Mouse (Mus musculus): ENCODE results near the gene Kcnj9. TPM values are rescaled to one million over a fixed set of nuclear protein-coding genes. Genes with fewer than 3 reads are reported as not detected.
A peak's percentile ranks its signal among the peaks of the same experiment; 100 is the strongest.

Gene Kcnj9
- polyA plus RNA-seq, 1 experiment from 2014 or later = 0.05 TPM

- Histone ChIP-seq H3K27ac (ENCODE audit: low read depth, low read length) (no peak overlapping the region), H3K4me3 (ENCODE audit: low read depth, low read length) (no peak overlapping the region), H3K4me2 (replicated peaks; ENCODE audit: low read depth) (no peak overlapping the region), H3K4me1 (replicated peaks; ENCODE audit: control insufficient read depth, insufficient read depth, low read length) (no peaks in the 10 kb centered on the region), H3K36me3 (ENCODE audit: control insufficient read depth, insufficient read depth) (no peaks in the 10 kb centered on the region), H3K9ac (ENCODE audit: low read depth, low read length) (no peak overlapping the region), H3K9me3 (ENCODE audit: control insufficient read depth) (no peaks in the 10 kb centered on the region), H3K27me3 (replicated peaks; ENCODE audit: control insufficient read depth, insufficient read depth, low read length) (0 out of 2 replicates have a peak, but pooled peaks cover 8% of the 10 kb centered on the region)
- peak; percentile 92 for TF ChIP-seq CTCF (IDR thresholded peaks at IDR 0.05; ENCODE audit: low read depth)
- ATAC-seq = no peak
- 0% methylated on average over 1 of the region's 1 CpGs for WGBS
Observed at GRCm38 (mm10) chr1:172357550-172357949, 28.4 kb upstream of the Kcnj9 start.

GRCm38 (mm10) chr1:172355336-172355735 is 26.2 kb upstream of the Kcnj9 start:
- no peak for ATAC-seq
- Histone ChIP-seq H3K27me3 (replicated peaks; ENCODE audit: control insufficient read depth, insufficient read depth, low read length) (0 out of 2 replicates have a peak, but pooled peaks cover 17% of the 10 kb centered on the region), H3K4me3 (ENCODE audit: low read depth, low read length) (no peak overlapping the region), H3K27ac (ENCODE audit: low read depth, low read length) (no peak overlapping the region), H3K9ac (ENCODE audit: low read depth, low read length) (no peak overlapping the region), H3K4me2 (replicated peaks; ENCODE audit: low read depth) (no peak overlapping the region), H3K4me1 (replicated peaks; ENCODE audit: control insufficient read depth, insufficient read depth, low read length) (no peaks in the 10 kb centered on the region), H3K9me3 (ENCODE audit: control insufficient read depth) (no peaks in the 10 kb centered on the region), H3K36me3 (ENCODE audit: control insufficient read depth, insufficient read depth) (no peaks in the 10 kb centered on the region)
- no peak for TF ChIP-seq CTCF (IDR thresholded peaks at IDR 0.05; ENCODE audit: low read depth)
- WGBS = 24% methylated on average over 3 of the region's 3 CpGs

GRCm38 (mm10) chr1:172352453-172352852 is 23.3 kb upstream of the Kcnj9 start:
- no peak overlapping the region for H3K9ac ChIP-seq (ENCODE audit: low read depth, low read length)
- H3K27ac ChIP-seq (ENCODE audit: low read depth, low read length) = no peak overlapping the region
- no peak for ATAC-seq
- H3K4me2 ChIP-seq (replicated peaks; ENCODE audit: low read depth) = no peak overlapping the region
- H3K4me1 ChIP-seq (replicated peaks; ENCODE audit: control insufficient read depth, insufficient read depth, low read length) = no peaks in the 10 kb centered on the region
- H3K9me3 ChIP-seq (ENCODE audit: control insufficient read depth) = no peaks in the 10 kb centered on the region
- no peaks in the 10 kb centered on the region for H3K36me3 ChIP-seq (ENCODE audit: control insufficient read depth, insufficient read depth)
- WGBS = 83% methylated on average over 3 of the region's 3 CpGs
- no peak for TF ChIP-seq CTCF (IDR thresholded peaks at IDR 0.05; ENCODE audit: low read depth)
- no peak overlapping the region for H3K4me3 ChIP-seq (ENCODE audit: low read depth, low read length)
- H3K27me3 ChIP-seq (replicated peaks; ENCODE audit: control insufficient read depth, insufficient read depth, low read length) = 0 out of 2 replicates have a peak, but pooled peaks cover 17% of the 10 kb centered on the region

- no peak for TF ChIP-seq CTCF (IDR thresholded peaks at IDR 0.05; ENCODE audit: low read depth)
- Histone ChIP-seq H3K4me1 (replicated peaks; ENCODE audit: control insufficient read depth, insufficient read depth, low read length) (no peaks in the 10 kb centered on the region), H3K27ac (ENCODE audit: low read depth, low read length) (no peak overlapping the region), H3K27me3 (replicated peaks; ENCODE audit: control insufficient read depth, insufficient read depth, low read length) (peaks cover 13% of the 10 kb centered on the region; the same call in 1 of the 2 replicates), H3K36me3 (ENCODE audit: control insufficient read depth, insufficient read depth) (no peaks in the 10 kb centered on the region), H3K9me3 (ENCODE audit: control insufficient read depth) (no peaks in the 10 kb centered on the region), H3K4me3 (ENCODE audit: low read depth, low read length) (no peak overlapping the region), H3K4me2 (replicated peaks; ENCODE audit: low read depth) (no peak overlapping the region), H3K9ac (ENCODE audit: low read depth, low read length) (no peak overlapping the region)
- WGBS = 70% methylated on average over 6 of the region's 6 CpGs
- ATAC-seq = no peak
Observed at GRCm38 (mm10) chr1:172352001-172352400, 22.9 kb upstream of the Kcnj9 start.

- no peaks in the 10 kb centered on the region for H3K4me1 ChIP-seq (replicated peaks; ENCODE audit: control insufficient read depth, insufficient read depth, low read length)
- peaks cover 13% of the 10 kb centered on the region; the same call in 1 of the 2 replicates for H3K27me3 ChIP-seq (replicated peaks; ENCODE audit: control insufficient read depth, insufficient read depth, low read length)
- no peak overlapping the region for H3K4me3 ChIP-seq (ENCODE audit: low read depth, low read length)
- no peak overlapping the region for H3K9ac ChIP-seq (ENCODE audit: low read depth, low read length)
- TF ChIP-seq CTCF (IDR thresholded peaks at IDR 0.05; ENCODE audit: low read depth) = no peak
- no peaks in the 10 kb centered on the region for H3K9me3 ChIP-seq (ENCODE audit: control insufficient read depth)
- H3K4me2 ChIP-seq (replicated peaks; ENCODE audit: low read depth) = no peak overlapping the region
- no peaks in the 10 kb centered on the region for H3K36me3 ChIP-seq (ENCODE audit: control insufficient read depth, insufficient read depth)
- ATAC-seq = no peak; the same call in 1 of the 2 replicates
- no peak overlapping the region for H3K27ac ChIP-seq (ENCODE audit: low read depth, low read length)
- 23% methylated on average over 19 of the region's 19 CpGs for WGBS
Observed at GRCm38 (mm10) chr1:172349916-172350812, 21.0 kb upstream of the Kcnj9 start.

- H3K4me3 ChIP-seq (ENCODE audit: low read depth, low read length) = no peak overlapping the region
- H3K9me3 ChIP-seq (ENCODE audit: control insufficient read depth) = no peaks in the 10 kb centered on the region
- no peak for ATAC-seq
- H3K27me3 ChIP-seq (replicated peaks; ENCODE audit: control insufficient read depth, insufficient read depth, low read length) = peaks cover 13% of the 10 kb centered on the region; the same call in 1 of the 2 replicates
- TF ChIP-seq CTCF (IDR thresholded peaks at IDR 0.05; ENCODE audit: low read depth) = no peak
- no peak overlapping the region for H3K9ac ChIP-seq (ENCODE audit: low read depth, low read length)
- no peaks in the 10 kb centered on the region for H3K36me3 ChIP-seq (ENCODE audit: control insufficient read depth, insufficient read depth)
- H3K4me2 ChIP-seq (replicated peaks; ENCODE audit: low read depth) = no peak overlapping the region
- H3K27ac ChIP-seq (ENCODE audit: low read depth, low read length) = no peak overlapping the region
- H3K4me1 ChIP-seq (replicated peaks; ENCODE audit: control insufficient read depth, insufficient read depth, low read length) = no peaks in the 10 kb centered on the region
- 76% methylated on average over 5 of the region's 5 CpGs for WGBS
Observed at GRCm38 (mm10) chr1:172349504-172349903, 20.4 kb upstream of the Kcnj9 start.

Data from intestine, postnatal 0 days (tissue).